Mouse (Mus musculus) hindbrain, postnatal 0 days (tissue): Measurements from ENCODE around the gene Eno2. TPM values are rescaled to one million over a fixed set of nuclear protein-coding genes. Genes with fewer than 3 reads are reported as not detected.
A peak's percentile ranks its signal among the peaks of the same experiment; 100 is the strongest.

ENCODE experiments used
- ATAC-seq: fragments of 200-750 bp; cut with Nextera tagmentation; 2 replicates; pipeline ENCODE4 v1.8.0; 2017; ENCODE audit warnings: mild to moderate bottlenecking, moderate TSS enrichment, moderate library complexity
- DNase-seq: peaks from one replicate; pipeline ENCODE4 v3.0.0-alpha.2; 2015; ENCODE audit warnings: low spot score
- H3K27ac ChIP-seq: fragments of 300-500 bp; sonication (generic); 2 replicates; pipeline ENCODE4 v1.5.1; 2014; ENCODE audit warnings: mild to moderate bottlenecking
- H3K27me3 ChIP-seq: fragments of 300-500 bp; sonication (generic); 2 replicates; pipeline ENCODE4 v1.6.1; 2014; ENCODE audit warnings: low read length, mixed read lengths; ENCODE audit not compliant: insufficient read depth
- H3K36me3 ChIP-seq: fragments of 300-500 bp; sonication (generic); 2 replicates; pipeline ENCODE4 v1.6.1; 2014; ENCODE audit warnings: low read length, mixed read lengths; ENCODE audit not compliant: insufficient read depth
- H3K4me1 ChIP-seq: fragments of 300-500 bp; sonication (generic); 2 replicates; pipeline ENCODE4 v1.6.1; 2014; ENCODE audit warnings: antibody characterized with exemption, low read length, mixed read lengths; ENCODE audit not compliant: insufficient read depth
- H3K4me2 ChIP-seq: fragments of 300-500 bp; sonication (generic); 2 replicates; pipeline ENCODE4 v1.6.1; 2014; ENCODE audit warnings: low read depth, mild to moderate bottlenecking, low read length, moderate library complexity, mixed read lengths
- H3K4me3 ChIP-seq: fragments of 300-500 bp; sonication (generic); 2 replicates; pipeline ENCODE4 v1.5.1; 2014; ENCODE audit warnings: low read length
- H3K9ac ChIP-seq: fragments of 300-500 bp; sonication (generic); replicated peaks from 2 replicates; pipeline ENCODE4 v1.6.1; 2014; ENCODE audit warnings: mild to moderate bottlenecking, low read length, moderate library complexity, mixed read lengths
- H3K9me3 ChIP-seq: fragments of 300-500 bp; sonication (generic); 2 replicates; pipeline ENCODE4 v1.6.1; 2016; ENCODE audit warnings: low read length, mixed read lengths
- CTCF ChIP-seq: IDR thresholded peaks from 2 replicates; pipeline ENCODE4 v1.5.1; 2016; ENCODE audit warnings: antibody characterized with exemption, control low read depth, low read depth
- WGBS: fragments of 180-500 bp; shearing (Covaris S2); extraction: QIAGEN DNeasy Blood & Tissue Kit; methylation state at CpG from one replicate; pipeline ENCODE4 v1.1.7; 2014; 5-methylcytosine and 5-hydroxymethylcytosine counted together
- polyA plus RNA-seq: library from polyadenylated mRNA; unstranded; fragments of >200 nt; fragmentation: Nextera tagmentation; extraction: Ambion mirVana; gene quantifications from 2 replicates; pipeline ENCODE4 v1.2.1, GENCODE M21; 2015
- total RNA-seq: library from RNA; depleted of rRNA; stranded (reverse); fragments of >200 nt; gene quantifications from 2 replicates; pipeline ENCODE4 v1.2.3, GENCODE M21; 2014

Eno2 gene
- total and polyA plus RNA-seq, 2 experiments from 2014 or later, result 213 to 357 TPM

DNA sequence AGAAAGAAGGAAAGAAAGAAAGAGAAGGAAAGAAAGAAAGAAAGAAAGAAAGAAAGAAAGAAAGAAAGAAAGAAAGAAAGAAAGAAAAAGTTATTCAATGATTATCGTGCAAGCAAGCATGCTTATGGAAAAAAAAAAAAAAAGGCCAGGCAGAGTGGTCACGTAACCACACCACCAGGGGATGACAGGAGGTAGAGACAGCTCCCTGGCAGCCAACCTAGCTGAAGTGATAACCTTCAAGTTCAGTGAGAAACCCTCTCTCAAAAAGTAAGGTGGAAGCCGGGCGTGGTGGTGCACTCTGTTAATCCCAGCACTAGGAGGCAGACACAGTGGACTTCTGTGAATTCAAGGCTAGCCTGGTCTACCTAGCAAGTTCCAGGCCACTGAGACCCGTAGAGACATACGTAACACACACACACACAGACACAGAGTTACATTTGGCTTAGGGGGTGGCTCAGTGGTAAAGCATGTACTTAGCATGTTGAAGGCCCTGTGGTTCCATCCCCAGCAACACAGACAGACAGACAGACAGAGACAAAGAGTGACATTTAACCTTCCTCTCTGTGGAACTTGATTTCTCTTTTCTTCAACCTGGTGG, 46.5 kb downstream of the Eno2 start:
- no peak overlapping the region for H3K27ac ChIP-seq
- H3K4me3 ChIP-seq, result no peak overlapping the region
- H3K4me1 ChIP-seq, result no peaks in the 10 kb centered on the region
- H3K27me3 ChIP-seq, result no peaks in the 10 kb centered on the region
- no peak overlapping the region for H3K9ac ChIP-seq
- ATAC-seq, result no peak
- no peak for DNase-seq
- H3K36me3 ChIP-seq, result no peaks in the 10 kb centered on the region
- H3K4me2 ChIP-seq, result no peak overlapping the region
- 84% methylated on average over 6 of the region's 6 CpGs for WGBS
- no peak for TF ChIP-seq CTCF
- H3K9me3 ChIP-seq, result no peaks in the 10 kb centered on the region

DNA sequence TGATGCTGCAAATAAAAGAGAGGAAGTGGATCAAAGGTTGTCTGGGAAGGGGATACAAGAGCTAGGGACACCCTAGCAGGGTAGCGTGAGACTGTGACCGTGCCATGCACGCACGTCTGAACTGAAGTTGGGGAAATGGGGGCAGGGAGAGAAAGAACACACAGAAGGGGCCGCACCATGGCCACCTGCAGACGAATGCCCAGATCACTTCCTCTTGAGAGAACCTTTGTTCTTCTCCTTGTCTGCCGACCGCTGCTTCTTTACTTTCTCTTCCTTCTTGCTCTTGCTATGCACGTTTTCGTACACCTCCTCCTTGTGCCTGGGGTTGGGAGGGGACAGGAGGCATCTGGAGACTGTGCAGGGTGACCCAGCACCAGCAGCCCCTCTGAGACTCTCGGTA, 48.6 kb downstream of the Eno2 start:
- ATAC-seq (no peak), DNase-seq (no peak)
- H3K9me3 ChIP-seq, result no peaks in the 10 kb centered on the region
- TF ChIP-seq CTCF, result no peak
- no peaks in the 10 kb centered on the region for H3K4me1 ChIP-seq
- H3K36me3 ChIP-seq, result peaks cover 13% of the 10 kb centered on the region; the same call in 1 of the 2 replicates
- no peak overlapping the region for H3K27ac ChIP-seq
- no peak overlapping the region for H3K9ac ChIP-seq
- no peak overlapping the region for H3K4me2 ChIP-seq
- no peaks in the 10 kb centered on the region for H3K27me3 ChIP-seq
- WGBS, result 57% methylated on average over 11 of the region's 11 CpGs
- no peak overlapping the region for H3K4me3 ChIP-seq

DNA sequence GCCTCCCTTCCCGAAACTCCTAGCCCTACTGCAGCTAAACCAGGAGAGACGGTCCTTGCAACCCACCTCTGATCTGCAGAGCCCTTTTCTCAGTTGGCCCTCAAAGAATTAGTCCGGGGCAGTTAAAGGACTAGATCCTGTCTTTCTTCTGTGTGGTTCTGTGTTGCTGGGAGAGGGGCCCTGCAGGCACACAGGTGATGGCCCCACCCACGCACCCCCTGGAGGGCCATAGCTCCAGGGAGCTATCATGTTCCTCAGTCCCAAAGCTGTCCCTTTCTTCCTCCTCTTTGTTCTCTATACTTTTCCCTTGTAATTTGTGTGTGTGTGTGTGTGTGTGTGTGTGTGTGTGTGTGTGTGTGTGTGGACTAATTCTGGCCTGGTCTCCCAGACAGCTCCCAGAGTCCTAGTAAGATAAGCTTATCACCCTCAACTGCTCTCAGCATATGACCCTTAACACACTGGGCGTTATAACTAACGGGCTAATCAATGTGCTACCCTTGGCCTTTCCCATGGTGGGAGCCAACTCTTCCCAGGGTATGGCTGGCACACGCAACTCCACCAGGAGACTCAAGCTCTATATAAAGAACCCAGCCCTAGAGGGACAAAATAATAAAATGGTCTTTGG, 50.0 kb downstream of the Eno2 start:
- Histone ChIP-seq H3K36me3 (peaks cover 27% of the 10 kb centered on the region; the same call in 1 of the 2 replicates), H3K9me3 (no peaks in the 10 kb centered on the region), H3K27ac (no peak overlapping the region), H3K9ac (no peak overlapping the region), H3K4me2 (no peak overlapping the region), H3K27me3 (no peaks in the 10 kb centered on the region), H3K4me1 (no peaks in the 10 kb centered on the region), H3K4me3 (no peak overlapping the region)
- ATAC-seq (no peak), DNase-seq (no peak)
- no peak for TF ChIP-seq CTCF
- WGBS, result 77% methylated on average over 7 of the region's 7 CpGs

DNA sequence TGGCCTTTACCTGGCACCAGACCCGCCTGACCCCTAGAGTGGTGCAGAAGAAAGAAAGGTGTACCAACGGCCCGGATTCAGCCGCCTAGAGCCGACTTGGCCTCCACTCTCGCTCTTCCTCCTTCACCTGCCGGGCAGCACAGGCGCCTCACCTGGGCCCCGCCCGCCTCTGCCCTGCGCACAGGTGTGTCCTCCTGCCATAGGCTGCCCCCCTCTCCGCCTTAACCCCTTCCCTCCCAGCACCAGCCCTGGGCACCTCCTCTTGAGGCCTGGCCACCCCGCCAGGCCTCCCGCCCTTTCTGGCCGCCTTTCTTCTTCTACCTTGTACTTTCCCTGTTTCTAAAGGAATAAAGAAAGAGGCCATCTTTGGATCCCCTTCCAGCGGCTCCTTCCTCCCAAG, 50.8 kb downstream of the Eno2 start:
- Histone ChIP-seq H3K4me3 (no peak overlapping the region), H3K9me3 (no peaks in the 10 kb centered on the region), H3K27ac (no peak overlapping the region), H3K27me3 (no peaks in the 10 kb centered on the region), H3K4me2 (no peak overlapping the region), H3K9ac (no peak overlapping the region), H3K4me1 (peaks cover 2% of the 10 kb centered on the region; the same call in 1 of the 2 replicates), H3K36me3 (peaks cover 27% of the 10 kb centered on the region; the same call in 1 of the 2 replicates)
- WGBS, result 64% methylated on average over 16 of the region's 16 CpGs
- TF ChIP-seq CTCF, result no peak
- DNase-seq (no peak), ATAC-seq (no peak)

DNA sequence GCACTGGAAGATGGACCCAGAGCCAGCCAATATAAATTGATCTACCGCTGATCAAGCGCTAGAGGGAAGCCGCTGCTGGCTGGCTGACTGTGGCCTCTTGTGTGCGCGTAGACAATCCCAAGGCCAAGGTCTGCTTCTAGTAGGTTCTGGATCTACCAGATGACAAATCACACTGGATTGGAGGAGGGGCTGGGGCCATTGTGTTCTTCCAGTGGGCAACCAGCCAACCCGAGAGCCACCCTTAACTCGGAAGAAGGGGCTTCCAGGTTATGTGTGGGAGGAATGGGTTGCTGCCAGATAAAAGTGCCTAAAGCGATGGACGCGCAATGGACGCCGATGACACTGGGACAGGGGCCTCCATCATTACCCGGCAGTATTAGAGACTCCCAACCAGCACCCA, 51.5 kb downstream of the Eno2 start:
- no peak for TF ChIP-seq CTCF
- H3K27me3 ChIP-seq, result no peaks in the 10 kb centered on the region
- DNase-seq, result no peak
- 84% methylated on average over 13 of the region's 13 CpGs for WGBS
- no peak overlapping the region for H3K4me3 ChIP-seq
- H3K9ac ChIP-seq, result no peak overlapping the region
- peaks cover 9% of the 10 kb centered on the region for H3K4me1 ChIP-seq
- no peak overlapping the region for H3K27ac ChIP-seq
- no peak overlapping the region for H3K4me2 ChIP-seq
- no peak for ATAC-seq
- peaks cover 27% of the 10 kb centered on the region; the same call in 1 of the 2 replicates for H3K36me3 ChIP-seq
- no peaks in the 10 kb centered on the region for H3K9me3 ChIP-seq

DNA sequence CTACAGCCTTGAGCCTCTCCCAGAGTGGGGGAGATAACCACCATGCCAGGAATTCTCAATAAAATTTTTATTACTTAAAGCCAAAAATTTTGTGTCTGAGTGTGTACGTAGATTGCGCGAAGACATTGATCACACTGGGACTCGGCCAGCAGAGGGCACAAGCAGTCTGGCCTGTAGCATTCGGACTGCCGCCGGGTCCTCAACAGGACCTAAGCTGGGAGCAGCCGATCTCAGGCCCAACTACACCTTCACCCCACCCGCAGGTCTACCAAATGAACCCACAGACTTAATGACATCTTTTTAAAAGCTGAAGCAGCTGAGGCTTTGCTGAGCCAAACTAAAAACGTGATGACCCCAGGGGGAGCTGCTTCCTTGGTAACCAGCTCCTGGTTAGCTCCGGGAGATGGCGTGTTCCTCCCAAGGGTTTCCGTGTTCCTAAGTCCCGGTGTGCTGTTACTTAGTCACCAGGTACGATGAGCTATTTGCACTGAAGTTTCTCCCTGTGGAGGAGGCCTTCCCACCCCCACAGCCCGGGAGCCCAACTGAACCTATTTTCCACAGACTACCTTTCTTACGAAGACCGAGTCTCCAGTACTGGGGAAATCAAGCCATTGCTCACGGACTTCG, 52.5 kb downstream of the Eno2 start:
- H3K4me3 ChIP-seq, result no peak overlapping the region
- 55% methylated on average over 20 of the region's 20 CpGs for WGBS

More for the DNA sequence above, 52.5 kb downstream of the Eno2 start:
- H3K27me3 ChIP-seq, result no peaks in the 10 kb centered on the region
- ATAC-seq (no peak), DNase-seq (peak; percentile 73)
- H3K9me3 ChIP-seq, result no peaks in the 10 kb centered on the region
- no peak overlapping the region for H3K4me2 ChIP-seq
- peak; percentile 74 for TF ChIP-seq CTCF
- peaks cover 27% of the 10 kb centered on the region; the same call in 1 of the 2 replicates for H3K36me3 ChIP-seq
- no peak overlapping the region for H3K9ac ChIP-seq
- no peak overlapping the region for H3K27ac ChIP-seq
- H3K4me1 ChIP-seq, result peaks cover 10% of the 10 kb centered on the region
